Mouse (Mus musculus) lung, embryonic 15.5 days (tissue): ENCODE results near the gene Nanp. TPM values are rescaled to one million over a fixed set of nuclear protein-coding genes. Genes with fewer than 3 reads are reported as not detected.

ENCODE experiments used
- ATAC-seq: fragments of 200-750 bp; cut with Nextera tagmentation; 2 replicates; pipeline ENCODE4 v1.8.0; 2017; ENCODE audit warnings: moderate number of reproducible peaks, borderline replicate concordance; ENCODE audit not compliant: low FRiP score, low TSS enrichment; ENCODE audit errors: extremely low read depth
- H3K27ac ChIP-seq: fragments of 300-500 bp; sonication (generic); 2 replicates; pipeline ENCODE4 v1.5.1; 2015; ENCODE audit warnings: moderate library complexity, mild to moderate bottlenecking, inconsistent platforms
- H3K27me3 ChIP-seq: fragments of 300-500 bp; sonication (generic); 2 replicates; pipeline ENCODE4 v1.6.1; 2015; ENCODE audit warnings: inconsistent platforms
- H3K36me3 ChIP-seq: fragments of 300-500 bp; sonication (generic); 2 replicates; pipeline ENCODE4 v1.6.1; 2015; ENCODE audit warnings: inconsistent platforms
- H3K4me1 ChIP-seq: fragments of 300-500 bp; sonication (generic); 2 replicates; pipeline ENCODE4 v1.6.1; 2015; ENCODE audit warnings: inconsistent platforms
- H3K4me2 ChIP-seq: fragments of 300-500 bp; sonication (generic); 2 replicates; pipeline ENCODE4 v1.6.1; 2015; ENCODE audit warnings: inconsistent platforms, mild to moderate bottlenecking, moderate library complexity
- H3K4me3 ChIP-seq: fragments of 300-500 bp; sonication (generic); 2 replicates; pipeline ENCODE4 v1.5.1; 2015; ENCODE audit warnings: mild to moderate bottlenecking, inconsistent platforms
- H3K9ac ChIP-seq: fragments of 300-500 bp; sonication (generic); 2 replicates; pipeline ENCODE4 v1.6.1; 2015; ENCODE audit warnings: inconsistent platforms
- H3K9me3 ChIP-seq: fragments of 300-500 bp; sonication (generic); 2 replicates; pipeline ENCODE4 v1.6.1; 2016; ENCODE audit warnings: inconsistent platforms
- WGBS: fragments of 180-500 bp; shearing (Covaris S2); methylation state at CpG from one replicate; pipeline ENCODE4 v1.1.7; 2015; 5-methylcytosine and 5-hydroxymethylcytosine counted together
- polyA plus RNA-seq: library from polyadenylated mRNA; unstranded; fragments of >200 nt; fragmentation: Nextera tagmentation; extraction: Ambion mirVana; gene quantifications from 2 replicates; pipeline ENCODE4 v1.2.1, GENCODE M21; 2015

Gene Nanp
- polyA plus RNA-seq, 1 experiment from 2014 or later, result 49.6 TPM

GRCm38 (mm10) chr2:150995324-150995723, 43.9 kb downstream of the Nanp start:
- Histone ChIP-seq H3K4me3 (no peak overlapping the region), H3K36me3 (no peaks in the 10 kb centered on the region), H3K9ac (no peak overlapping the region), H3K27ac (no peak overlapping the region), H3K4me2 (no peak overlapping the region), H3K27me3 (no peaks in the 10 kb centered on the region), H3K4me1 (no peaks in the 10 kb centered on the region), H3K9me3 (no peaks in the 10 kb centered on the region)
- no peak for ATAC-seq
- WGBS, result 62% methylated on average over 4 of the region's 4 CpGs

GRCm38 (mm10) chr2:150991050-150991449, 48.1 kb downstream of the Nanp start:
- H3K9ac ChIP-seq, result no peak overlapping the region
- H3K27ac ChIP-seq, result no peak overlapping the region
- H3K4me3 ChIP-seq, result no peak overlapping the region
- H3K36me3 ChIP-seq, result no peaks in the 10 kb centered on the region
- H3K27me3 ChIP-seq, result no peaks in the 10 kb centered on the region
- no peak for ATAC-seq
- no peak overlapping the region for H3K4me2 ChIP-seq
- H3K9me3 ChIP-seq, result no peaks in the 10 kb centered on the region
- 84% methylated on average over 4 of the region's 4 CpGs for WGBS
- no peaks in the 10 kb centered on the region for H3K4me1 ChIP-seq

- no peaks in the 10 kb centered on the region for H3K27me3 ChIP-seq
- no peaks in the 10 kb centered on the region for H3K4me1 ChIP-seq
- no peak overlapping the region for H3K27ac ChIP-seq
- no peak overlapping the region for H3K4me2 ChIP-seq
- H3K36me3 ChIP-seq, result no peaks in the 10 kb centered on the region
- no peak overlapping the region for H3K4me3 ChIP-seq
- no peaks in the 10 kb centered on the region for H3K9me3 ChIP-seq
- no peak for ATAC-seq
- no peak overlapping the region for H3K9ac ChIP-seq
- WGBS, result 81% methylated on average over 2 of the region's 2 CpGs
Measured at GRCm38 (mm10) chr2:150990506-150990905, 48.7 kb downstream of the Nanp start.

- no peak for ATAC-seq
- 95% methylated on average over 2 of the region's 2 CpGs for WGBS
- no peaks in the 10 kb centered on the region for H3K9me3 ChIP-seq
- H3K4me3 ChIP-seq, result no peak overlapping the region
- no peaks in the 10 kb centered on the region for H3K36me3 ChIP-seq
- H3K27ac ChIP-seq, result no peak overlapping the region
- no peaks in the 10 kb centered on the region for H3K4me1 ChIP-seq
- H3K27me3 ChIP-seq, result no peaks in the 10 kb centered on the region
- no peak overlapping the region for H3K9ac ChIP-seq
- H3K4me2 ChIP-seq, result no peak overlapping the region
Measured at GRCm38 (mm10) chr2:150985359-150985758, 53.8 kb downstream of the Nanp start.

- no peaks in the 10 kb centered on the region for H3K9me3 ChIP-seq
- no peak for ATAC-seq
- H3K4me2 ChIP-seq, result no peak overlapping the region
- H3K4me3 ChIP-seq, result no peak overlapping the region
- no peak overlapping the region for H3K27ac ChIP-seq
- no peaks in the 10 kb centered on the region for H3K4me1 ChIP-seq
- H3K36me3 ChIP-seq, result no peaks in the 10 kb centered on the region; the same call in 1 of the 2 replicates
- H3K27me3 ChIP-seq, result no peaks in the 10 kb centered on the region
- H3K9ac ChIP-seq, result no peak overlapping the region
Measured at GRCm38 (mm10) chr2:150982051-150982450, 57.1 kb downstream of the Nanp start.

GRCm38 (mm10) chr2:150981524-150981923, 57.7 kb downstream of the Nanp start:
- H3K27me3 ChIP-seq, result no peaks in the 10 kb centered on the region
- 43% methylated on average over 7 of the region's 7 CpGs for WGBS
- no peak for ATAC-seq

GRCm38 (mm10) chr2:150979861-150980620, 59.2 kb downstream of the Nanp start:
- Histone ChIP-seq H3K4me2 (no peak overlapping the region), H3K27me3 (no peaks in the 10 kb centered on the region), H3K4me1 (no peaks in the 10 kb centered on the region), H3K36me3 (no peaks in the 10 kb centered on the region; the same call in 1 of the 2 replicates), H3K9me3 (no peaks in the 10 kb centered on the region), H3K4me3 (no peak overlapping the region), H3K27ac (no peak overlapping the region), H3K9ac (no peak overlapping the region)
- WGBS, result 85% methylated on average over 14 of the region's 14 CpGs
- ATAC-seq, result no peak

More at GRCm38 (mm10) chr2:150981524-150981923, 57.7 kb downstream of the Nanp start:
- Histone ChIP-seq H3K9ac (no peak overlapping the region), H3K9me3 (no peaks in the 10 kb centered on the region), H3K27ac (no peak overlapping the region), H3K4me3 (no peak overlapping the region), H3K36me3 (no peaks in the 10 kb centered on the region; the same call in 1 of the 2 replicates), H3K4me2 (no peak overlapping the region), H3K4me1 (no peaks in the 10 kb centered on the region)

Other genes with a start within 250 kb of the Nanp start
- gene Abhd12, start 134.7 kb downstream of the Nanp start, polyA plus RNA-seq, result 61.0 and 62.8 TPM in 2 replicates
- 41.4 and 45.8 TPM in 2 replicates for gene Gins1, start 134.0 kb downstream of the Nanp start, polyA plus RNA-seq
- 11.1 and 11.3 TPM in 2 replicates for gene Ninl, start within 50 bp of the Nanp start, polyA plus RNA-seq
- not detected in 2 replicates for gene Gm14151, start 53.0 kb upstream of the Nanp start, polyA plus RNA-seq
- gene Gm14147, start 58.8 kb upstream of the Nanp start, polyA plus RNA-seq, result not detected in 2 replicates